Mouse (Mus musculus) spleen, adult 2 months (tissue): Measurements from ENCODE around the gene Vstm2b. TPM values are rescaled to one million over a fixed set of nuclear protein-coding genes. Genes with fewer than 3 reads are reported as not detected.

Experiments used
- DNase-seq, 2 experiments: peaks; one replicate each; pipeline versions ENCODE4 v3.0.0 to v3.0.0-alpha.2; 2012 to 2021; ENCODE audit warnings: low spot score in 2 of 2, low read depth in 1 of 2
- H3K27ac ChIP-seq: fragments of 200-500 bp; 2 replicates; pipeline ENCODE4 v1.5.1; 2012; ENCODE audit warnings: low read length, inconsistent platforms; ENCODE audit not compliant: insufficient read depth
- H3K27me3 ChIP-seq: fragments of 200-500 bp; 2 replicates; pipeline ENCODE4 v1.6.1; 2012; ENCODE audit warnings: mild to moderate bottlenecking, moderate library complexity, low read length, inconsistent platforms; ENCODE audit not compliant: control insufficient read depth, insufficient read depth
- H3K36me3 ChIP-seq: fragments of 200-500 bp; 2 replicates; pipeline ENCODE4 v1.6.1; 2012; ENCODE audit warnings: mild to moderate bottlenecking, low read length, inconsistent platforms; ENCODE audit not compliant: control insufficient read depth, insufficient read depth
- H3K4me1 ChIP-seq: fragments of 200-500 bp; 2 replicates; pipeline ENCODE4 v1.6.1; 2011; ENCODE audit warnings: inconsistent platforms; ENCODE audit not compliant: control insufficient read depth, insufficient read depth, insufficient read length
- H3K4me3 ChIP-seq: fragments of 200-500 bp; 2 replicates; pipeline ENCODE4 v1.5.1; 2011; ENCODE audit warnings: mild to moderate bottlenecking, inconsistent platforms; ENCODE audit not compliant: insufficient read depth, insufficient read length; ENCODE audit errors: extremely low read depth
- CTCF ChIP-seq: fragments of 200-500 bp; IDR thresholded peaks from 2 replicates; pipeline ENCODE4 v1.5.1; 2011; ENCODE audit warnings: mild to moderate bottlenecking, inconsistent platforms; ENCODE audit not compliant: insufficient read depth, insufficient read length, insufficient replicate concordance; ENCODE audit errors: extremely low read depth
- POLR2A ChIP-seq: fragments of 200-500 bp; IDR thresholded peaks from 2 replicates; pipeline ENCODE4 v1.6.1; 2011; ENCODE audit warnings: low read depth, low read length, inconsistent platforms
- WGBS: fragments of 180-500 bp; shearing (Covaris S2); methylation state at CpG from one replicate; pipeline ENCODE4 v1.1.7; 2018; 5-methylcytosine and 5-hydroxymethylcytosine counted together
- polyA plus RNA-seq: library from polyadenylated mRNA; depleted of rRNA; stranded (reverse); fragments of >200 nt; gene quantifications from 2 replicates; pipeline ENCODE4 v1.2.3, GENCODE M21; 2012; rRNA removed

Vstm2b gene
- polyA plus RNA-seq, 1 experiment, result 0.30 TPM

GRCm38 (mm10) chr7:40921281-40921680 lies 23.2 kb downstream of the Vstm2b start:
- H3K36me3 ChIP-seq, result no peaks in the 10 kb centered on the region
- TF ChIP-seq CTCF (no peak), POLR2A (no peak)
- H3K4me1 ChIP-seq, result no peaks in the 10 kb centered on the region
- no peak overlapping the region for H3K27ac ChIP-seq
- no peak overlapping the region for H3K4me3 ChIP-seq
- H3K27me3 ChIP-seq, result no peaks in the 10 kb centered on the region
- WGBS, result 82% methylated on average over 6 of the region's 6 CpGs
- DNase-seq, result no peak

- Histone ChIP-seq H3K27ac (no peak overlapping the region), H3K36me3 (no peaks in the 10 kb centered on the region), H3K4me3 (no peak overlapping the region), H3K4me1 (no peaks in the 10 kb centered on the region), H3K27me3 (no peaks in the 10 kb centered on the region)
- no peak for TF ChIP-seq CTCF
- no peak for TF ChIP-seq POLR2A
- 66% methylated on average over 4 of the region's 4 CpGs for WGBS
- DNase-seq, result no peak
These were observed 24.7 kb downstream of the Vstm2b start for GRCm38 (mm10) chr7:40922871-40923270.

- no peaks in the 10 kb centered on the region for H3K36me3 ChIP-seq
- H3K27me3 ChIP-seq, result no peaks in the 10 kb centered on the region
- WGBS, result 69% methylated on average over 2 of the region's 2 CpGs
- DNase-seq, result no peak
- TF ChIP-seq CTCF (no peak), POLR2A (no peak)
- H3K4me1 ChIP-seq, result no peaks in the 10 kb centered on the region
- no peak overlapping the region for H3K27ac ChIP-seq
- H3K4me3 ChIP-seq, result no peak overlapping the region
These were observed 30.3 kb downstream of the Vstm2b start for GRCm38 (mm10) chr7:40928391-40928790.

- no peaks in the 10 kb centered on the region for H3K27me3 ChIP-seq
- no peak for DNase-seq
- H3K36me3 ChIP-seq, result no peaks in the 10 kb centered on the region
- 68% methylated on average over 4 of the region's 4 CpGs for WGBS
- H3K27ac ChIP-seq, result no peak overlapping the region
- H3K4me3 ChIP-seq, result no peak overlapping the region
- H3K4me1 ChIP-seq, result no peaks in the 10 kb centered on the region
- TF ChIP-seq POLR2A, result no peak
- TF ChIP-seq CTCF, result no peak
These were observed 38.6 kb downstream of the Vstm2b start for GRCm38 (mm10) chr7:40936617-40937212.

GRCm38 (mm10) chr7:40939371-40939770 lies 41.2 kb downstream of the Vstm2b start:
- Histone ChIP-seq H3K36me3 (no peaks in the 10 kb centered on the region), H3K4me3 (no peak overlapping the region), H3K4me1 (no peaks in the 10 kb centered on the region), H3K27me3 (no peaks in the 10 kb centered on the region), H3K27ac (no peak overlapping the region)
- no peak for DNase-seq
- TF ChIP-seq CTCF (no peak), POLR2A (no peak)
- whole genome bisulfite sequencing, result 91% methylated on average over 1 of the region's 1 CpGs

- no peak overlapping the region for H3K4me3 ChIP-seq
- no peaks in the 10 kb centered on the region for H3K27me3 ChIP-seq
- H3K36me3 ChIP-seq, result no peaks in the 10 kb centered on the region
- no peak for DNase-seq
- H3K4me1 ChIP-seq, result no peaks in the 10 kb centered on the region
- no peak overlapping the region for H3K27ac ChIP-seq
- WGBS, result 65% methylated on average over 3 of the region's 3 CpGs
- no peak for TF ChIP-seq POLR2A
These were observed 44.3 kb downstream of the Vstm2b start for GRCm38 (mm10) chr7:40942233-40942935.

Other genes starting within 250 kb of the Vstm2b start
- not detected in 2 replicates for gene 4930433I11Rik, start 89.2 kb downstream of the Vstm2b start, polyA plus RNA-seq
- not detected in 2 replicates for gene Gm4884, start 134.4 kb downstream of the Vstm2b start, polyA plus RNA-seq